Mouse (Mus musculus) G1E (cell line): ENCODE results near the gene Arfgap3. TPM values are rescaled to one million over a fixed set of nuclear protein-coding genes. Genes with fewer than 3 reads are reported as not detected.

Source experiments
- ATAC-seq: 2 replicates; pipeline ENCODE4 v1.8.0; 2016; ENCODE audit warnings: mild to moderate bottlenecking; ENCODE audit not compliant: insufficient number of reproducible peaks, poor library complexity, low FRiP score, severe bottlenecking; ENCODE audit errors: extremely low read depth
- DNase-seq: peaks from one replicate; pipeline ENCODE4 v3.0.0; 2012; ENCODE audit warnings: low spot score
- H3K27me3 ChIP-seq: 2 replicates; pipeline ENCODE4 v1.6.1; 2012; ENCODE audit warnings: mild to moderate bottlenecking, low read length, inconsistent platforms; ENCODE audit not compliant: insufficient read depth
- H3K36me3 ChIP-seq: replicated peaks from 2 replicates; pipeline ENCODE3; 2012; ENCODE audit warnings: mild to moderate bottlenecking, inconsistent platforms
- H3K4me1 ChIP-seq: 2 replicates; pipeline ENCODE4 v1.6.1; 2012; ENCODE audit warnings: low read depth, low read length, inconsistent platforms, mixed read lengths; ENCODE audit not compliant: insufficient read depth
- H3K4me3 ChIP-seq: 2 replicates; pipeline ENCODE4 v1.5.1; 2012; ENCODE audit warnings: low read depth, mild to moderate bottlenecking, inconsistent platforms, low read length, moderate library complexity, mixed read lengths
- H3K9me3 ChIP-seq: replicated peaks from 2 replicates; pipeline ENCODE4 v1.6.1; 2012; ENCODE audit warnings: inconsistent platforms
- CTCF ChIP-seq: IDR thresholded peaks from 2 replicates; pipeline ENCODE4 v1.5.1; 2012; ENCODE audit warnings: low read depth, low read length, inconsistent platforms, mixed read lengths
- GATA1 ChIP-seq: IDR thresholded peaks from 2 replicates; pipeline ENCODE4 v1.6.1; 2012; ENCODE audit warnings: borderline replicate concordance, low read length, inconsistent platforms, mixed read lengths
- GATA2 ChIP-seq: IDR thresholded peaks from 2 replicates; pipeline ENCODE4 v1.6.1; 2012; ENCODE audit warnings: low read depth, low read length, inconsistent platforms, borderline replicate concordance
- POLR2AphosphoS5 ChIP-seq: IDR thresholded peaks from 2 replicates; pipeline ENCODE4 v1.6.1; 2012; ENCODE audit warnings: low read depth, low read length, inconsistent platforms; ENCODE audit not compliant: insufficient replicate concordance
- TAL1 ChIP-seq: conservative IDR thresholded peaks from 2 replicates; pipeline ENCODE4 v1.6.1; 2012; ENCODE audit warnings: low read depth, low read length, inconsistent platforms, mixed read lengths
- polyA plus RNA-seq: library from polyadenylated mRNA; stranded (reverse); fragments of >175 nt; gene quantifications from 2 replicates; pipeline ENCODE4 v1.2.3, GENCODE M21; 2012
- total RNA-seq, 2 experiments: library from RNA; stranded (forward) in 1 of 2; stranded (reverse) in 1 of 2; fragments of 200-1000 nt in 1 of 2; fragments of >200 nt in 1 of 2; fragmentation: Nextera tagmentation in 1 of 2; gene quantifications; 2 replicates each; pipeline ENCODE4 v1.2.3; 2014 to 2017

The Arfgap3 gene
- total RNA-seq (2014; fragmentation: Nextera tagmentation) (39.7 and 56.7 TPM in 2 replicates), total RNA-seq (2017) (47.0 and 49.7 TPM in 2 replicates), polyA plus RNA-seq (7.1 and 8.4 TPM in 2 replicates)

DNA sequence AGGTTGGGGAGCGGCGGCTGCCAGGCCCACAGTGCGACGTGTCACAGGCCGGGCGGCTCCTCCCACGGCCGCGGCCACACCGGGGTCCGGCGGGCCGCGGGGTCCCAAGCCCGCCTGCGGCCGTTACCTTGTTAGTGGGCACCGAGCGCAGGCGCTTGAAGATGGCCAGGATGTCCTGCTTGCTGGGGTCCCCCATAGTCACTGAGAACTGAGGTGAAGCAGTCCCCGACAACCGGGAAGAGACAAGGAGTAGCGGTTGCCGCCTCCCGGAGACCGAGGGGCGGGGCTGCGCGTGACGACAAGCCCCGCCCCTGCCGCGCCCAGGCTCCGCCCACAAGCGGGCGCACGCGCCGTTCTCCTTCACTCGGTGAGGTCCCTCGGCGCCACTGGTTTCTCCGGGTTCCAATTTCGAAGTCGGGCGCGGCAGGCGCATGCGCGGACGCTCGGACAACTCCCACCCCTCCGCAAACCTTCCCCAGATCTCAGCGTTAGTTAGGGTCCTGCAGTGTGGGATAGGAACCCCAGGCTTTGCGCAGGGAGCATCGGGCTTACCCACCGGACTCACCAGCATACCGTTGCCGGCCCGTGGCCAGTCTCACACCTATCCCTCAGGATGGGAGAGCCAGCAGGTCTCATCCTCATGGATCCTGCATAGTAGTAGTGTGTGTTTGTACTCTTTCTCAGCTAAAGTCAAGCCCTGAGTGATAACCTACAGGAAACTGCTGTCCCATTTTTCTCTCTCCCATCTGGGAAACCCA lies at the start of gene Arfgap3:
Gene Arfgap3 (minus strand): TSS at position 294 of the 758 bp plus-strand sequence.
- Histone ChIP-seq H3K36me3 (peaks cover 49% of the 10 kb centered on the region), H3K4me1 (peaks cover 39% of the 10 kb centered on the region), H3K9me3 (no peaks in the 10 kb centered on the region), H3K27me3 (no peaks in the 10 kb centered on the region), H3K4me3 (peak within 1 kb of the TSS; percentile 77)
- DNase-seq (peak; percentile 91), ATAC-seq (peak; percentile 69; the same call in 1 of the 2 replicates)
- no peak for TF ChIP-seq CTCF
- no peak for TF ChIP-seq POLR2AphosphoS5
- TF ChIP-seq GATA2: no peak
- TF ChIP-seq TAL1: no peak
- TF ChIP-seq GATA1: no peak

DNA sequence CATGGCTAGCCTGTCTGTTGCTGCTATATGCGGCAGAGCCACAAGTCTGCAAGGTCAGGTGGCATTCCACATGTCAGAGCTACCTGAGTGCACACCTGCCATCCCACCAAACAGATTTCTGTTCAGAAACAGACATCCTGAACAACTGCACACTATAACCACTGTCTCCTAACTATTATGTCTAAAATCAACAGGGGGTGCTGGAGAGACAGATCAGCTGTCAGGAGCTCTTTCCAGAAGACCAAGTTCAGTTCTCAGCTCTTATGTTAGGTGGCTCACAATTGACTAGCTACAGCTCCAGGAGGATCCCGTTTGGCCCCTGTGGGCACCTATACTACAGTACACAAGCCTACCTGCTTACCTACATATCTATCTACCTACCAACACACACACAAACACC lies 42.7 kb upstream of the Arfgap3 start:
- Histone ChIP-seq H3K4me3 (no peak overlapping the region), H3K36me3 (peaks cover 94% of the 10 kb centered on the region), H3K27me3 (no peaks in the 10 kb centered on the region), H3K9me3 (no peaks in the 10 kb centered on the region), H3K4me1 (peaks cover 7% of the 10 kb centered on the region)
- TF ChIP-seq CTCF: no peak
- no peak for TF ChIP-seq TAL1
- no peak for TF ChIP-seq POLR2AphosphoS5
- no peak for TF ChIP-seq GATA2
- TF ChIP-seq GATA1: no peak
- no peak for ATAC-seq
- no peak for DNase-seq

DNA sequence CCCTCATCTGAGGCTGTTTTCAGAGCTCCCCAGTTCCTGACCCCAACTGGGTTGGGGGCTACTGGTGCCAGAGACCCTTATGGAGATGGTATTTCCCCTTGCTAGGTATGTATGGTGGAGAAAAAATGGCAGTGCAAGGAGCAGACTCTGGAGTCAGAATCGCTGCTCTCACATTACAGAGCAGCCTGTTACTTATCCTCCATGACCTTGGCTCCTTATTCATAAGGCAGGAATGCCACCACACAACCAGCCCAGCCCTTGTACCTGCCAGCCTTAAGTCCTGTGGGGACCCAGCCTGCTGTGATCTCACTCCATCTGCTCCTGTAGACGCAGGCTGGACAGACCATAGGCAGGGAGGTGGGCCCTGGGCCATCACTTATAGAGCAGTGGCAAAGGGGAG lies 37.9 kb upstream of the Arfgap3 start:
- ATAC-seq (no peak), DNase-seq (no peak)
- no peaks in the 10 kb centered on the region for H3K9me3 ChIP-seq
- TF ChIP-seq GATA2: no peak
- TF ChIP-seq GATA1: no peak
- no peak for TF ChIP-seq CTCF
- no peak for TF ChIP-seq TAL1
- no peak for TF ChIP-seq POLR2AphosphoS5
- no peak overlapping the region for H3K4me3 ChIP-seq
- peaks cover 99% of the 10 kb centered on the region for H3K36me3 ChIP-seq
- no peaks in the 10 kb centered on the region for H3K27me3 ChIP-seq
- H3K4me1 ChIP-seq: no peaks in the 10 kb centered on the region; the same call in 1 of the 2 replicates

DNA sequence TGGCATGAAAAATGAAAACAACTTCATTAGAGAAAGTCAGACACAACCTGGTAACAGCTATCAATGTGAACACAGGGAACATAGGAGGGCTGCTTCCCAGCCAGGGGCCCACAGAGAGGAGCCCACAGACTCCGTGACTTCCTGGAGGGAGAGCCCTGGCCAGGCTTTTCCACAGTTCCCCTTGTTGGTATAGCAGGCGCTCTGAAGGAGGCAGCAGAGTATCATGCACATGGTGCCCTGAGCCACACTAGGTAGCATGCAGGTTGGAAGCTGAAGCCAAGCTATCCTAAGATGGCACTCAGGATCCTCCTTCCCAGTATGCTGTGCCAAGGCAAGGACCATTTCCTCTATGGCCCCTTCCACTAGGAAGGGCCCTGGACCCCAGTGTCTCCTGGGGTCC lies 33.6 kb upstream of the Arfgap3 start:
- DNase-seq: no peak
- H3K27me3 ChIP-seq: no peaks in the 10 kb centered on the region
- ATAC-seq: no peak
- H3K4me1 ChIP-seq: peaks cover 12% of the 10 kb centered on the region
- TF ChIP-seq GATA2 (no peak), POLR2AphosphoS5 (no peak), TAL1 (no peak), CTCF (no peak), GATA1 (no peak)
- peaks cover 97% of the 10 kb centered on the region for H3K36me3 ChIP-seq
- no peaks in the 10 kb centered on the region for H3K9me3 ChIP-seq
- no peak overlapping the region for H3K4me3 ChIP-seq

DNA sequence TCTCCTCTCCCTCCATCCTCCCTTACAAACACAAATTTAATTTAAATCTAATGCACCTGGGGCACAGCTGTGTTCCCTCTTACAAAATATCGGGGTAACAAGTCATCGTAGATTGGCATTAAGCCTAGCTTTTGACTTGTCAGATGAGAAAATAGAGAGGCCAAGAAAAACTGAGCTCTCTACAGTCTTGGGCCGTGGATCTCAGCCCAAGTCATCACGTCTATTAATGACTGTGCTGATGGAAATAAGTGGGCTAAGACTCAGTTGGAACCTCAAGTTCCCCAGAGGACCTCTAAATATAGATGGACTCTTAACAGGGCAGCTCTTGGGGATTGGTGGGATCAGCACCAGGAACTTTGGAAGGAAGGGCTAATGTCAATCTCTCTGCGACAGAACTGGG lies 33.1 kb upstream of the Arfgap3 start:
- H3K9me3 ChIP-seq: no peaks in the 10 kb centered on the region
- TF ChIP-seq GATA2: no peak
- no peak for TF ChIP-seq GATA1

DNA sequence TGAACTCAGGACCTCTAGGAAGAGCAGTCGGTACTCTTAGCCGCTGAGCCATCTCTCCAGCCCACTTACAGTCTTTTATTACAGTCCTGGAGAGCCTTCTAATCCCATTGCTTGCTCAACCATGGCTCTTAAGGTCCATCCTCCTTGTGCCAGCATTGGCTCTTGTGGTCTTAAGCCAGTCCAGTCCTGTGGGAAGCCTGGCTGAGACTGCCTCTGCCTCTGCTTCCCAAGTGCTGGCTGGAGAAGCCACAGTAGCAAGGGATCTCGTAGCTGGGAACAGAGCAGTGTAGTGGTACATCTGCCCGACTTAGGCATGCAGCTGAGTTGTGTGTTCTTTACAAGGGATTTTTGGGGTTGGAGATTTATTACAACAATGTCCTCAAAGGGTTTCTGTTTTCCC lies 32.4 kb upstream of the Arfgap3 start:
- H3K4me3 ChIP-seq: no peak overlapping the region

More for the DNA sequence above, 33.1 kb upstream of the Arfgap3 start:
- Histone ChIP-seq H3K36me3 (peaks cover 97% of the 10 kb centered on the region), H3K4me3 (no peak overlapping the region), H3K27me3 (no peaks in the 10 kb centered on the region), H3K4me1 (peaks cover 12% of the 10 kb centered on the region)
- no peak for DNase-seq
- ATAC-seq: no peak

More for the DNA sequence above, 32.4 kb upstream of the Arfgap3 start:
- DNase-seq: no peak
- no peaks in the 10 kb centered on the region for H3K27me3 ChIP-seq
- H3K4me1 ChIP-seq: peaks cover 19% of the 10 kb centered on the region
- peaks cover 97% of the 10 kb centered on the region for H3K36me3 ChIP-seq
- H3K9me3 ChIP-seq: no peaks in the 10 kb centered on the region
- no peak for ATAC-seq
- no peak for TF ChIP-seq POLR2AphosphoS5
- TF ChIP-seq TAL1: no peak
- TF ChIP-seq CTCF: no peak
- TF ChIP-seq GATA1: no peak
- TF ChIP-seq GATA2: no peak
